Mouse (Mus musculus) heart, adult 2 months (tissue): Measurements from ENCODE around the gene Gm49342.

Experiments used
- CTCF ChIP-seq: fragments of 200-600 bp; IDR thresholded peaks from 2 replicates; pipeline ENCODE4 v1.8.1; 2022; ENCODE audit warnings: antibody characterized with exemption, mild to moderate bottlenecking, moderate library complexity
- POLR2A ChIP-seq: fragments of 200-500 bp; IDR thresholded peaks from 2 replicates; pipeline ENCODE4 v1.6.1; 2011; ENCODE audit warnings: mild to moderate bottlenecking, low read depth, low read length, control low read depth; ENCODE audit not compliant: insufficient read depth

DNA sequence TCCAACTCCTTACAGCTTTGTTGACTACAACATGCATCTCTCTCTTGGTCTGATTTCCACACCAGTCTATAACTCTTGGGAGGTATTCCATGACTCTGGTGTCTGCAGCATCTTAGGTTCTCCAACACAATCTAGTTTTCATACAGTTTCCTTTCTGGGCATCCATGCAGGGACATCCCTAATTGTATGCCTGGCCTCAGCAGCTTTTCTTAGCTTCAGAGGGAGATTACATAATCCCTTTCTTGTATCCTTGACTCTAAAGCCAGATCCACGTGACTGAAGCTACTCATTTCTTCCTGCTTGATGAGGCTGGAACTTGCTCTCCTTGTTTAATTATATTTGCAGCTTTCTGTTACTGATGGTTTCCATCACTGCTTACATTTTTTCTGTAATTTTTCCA lies 7.7 kb upstream of the Gm49342 start:
- no peak for TF ChIP-seq CTCF
- no peak for TF ChIP-seq POLR2A
